Mouse (Mus musculus) lung, embryonic 14.5 days (tissue): ENCODE data around the gene Fgfr2. TPM values are rescaled to one million over a fixed set of nuclear protein-coding genes. Genes with fewer than 3 reads are reported as not detected.

Experiments
- ATAC-seq: fragments of 200-750 bp; cut with Nextera tagmentation; 2 replicates; pipeline ENCODE4 v1.8.0; 2017; ENCODE audit warnings: mild to moderate bottlenecking, moderate TSS enrichment, moderate library complexity; ENCODE audit not compliant: insufficient read depth
- DNase-seq: peaks from one replicate; pipeline ENCODE4 v3.0.0-alpha.2; 2015
- H3K27ac ChIP-seq: fragments of 300-500 bp; sonication (generic); 2 replicates; pipeline ENCODE4 v1.5.1; 2014; ENCODE audit warnings: low read depth, mild to moderate bottlenecking, moderate library complexity
- H3K27me3 ChIP-seq: fragments of 300-500 bp; sonication (generic); 2 replicates; pipeline ENCODE4 v1.6.1; 2014; ENCODE audit warnings: low read length, control low read depth; ENCODE audit not compliant: insufficient read depth
- H3K36me3 ChIP-seq: fragments of 300-500 bp; sonication (generic); 2 replicates; pipeline ENCODE4 v1.6.1; 2014; ENCODE audit warnings: control low read depth; ENCODE audit not compliant: insufficient read depth
- H3K4me1 ChIP-seq: fragments of 300-500 bp; sonication (generic); 2 replicates; pipeline ENCODE4 v1.6.1; 2014; ENCODE audit warnings: antibody characterized with exemption, control low read depth; ENCODE audit not compliant: insufficient read depth
- H3K4me2 ChIP-seq: fragments of 300-500 bp; sonication (generic); 2 replicates; pipeline ENCODE4 v1.6.1; 2014; ENCODE audit warnings: mild to moderate bottlenecking
- H3K4me3 ChIP-seq: fragments of 300-500 bp; sonication (generic); 2 replicates; pipeline ENCODE4 v1.5.1; 2014; ENCODE audit warnings: low read depth, low read length
- H3K9ac ChIP-seq: fragments of 300-500 bp; sonication (generic); 2 replicates; pipeline ENCODE4 v1.6.1; 2014
- H3K9me3 ChIP-seq: fragments of 300-500 bp; sonication (generic); 2 replicates; pipeline ENCODE4 v1.6.1; 2016; ENCODE audit warnings: low read depth, low read length, control low read depth
- CTCF ChIP-seq: IDR thresholded peaks from 2 replicates; pipeline ENCODE4 v1.5.1; 2016; ENCODE audit warnings: antibody characterized with exemption, low read depth
- whole genome bisulfite sequencing: fragments of 180-500 bp; shearing (Covaris S2); extraction: QIAGEN DNeasy Blood & Tissue Kit; methylation state at CpG from one replicate; pipeline ENCODE4 v1.1.7; 2014; 5-methylcytosine and 5-hydroxymethylcytosine counted together
- polyA plus RNA-seq: library from polyadenylated mRNA; unstranded; fragments of >200 nt; fragmentation: Nextera tagmentation; extraction: Ambion mirVana; gene quantifications from 2 replicates; pipeline ENCODE4 v1.2.1, GENCODE M21; 2014

Gene Fgfr2
- polyA plus RNA-seq, 1 experiment from 2014 or later, result 179 TPM

DNA sequence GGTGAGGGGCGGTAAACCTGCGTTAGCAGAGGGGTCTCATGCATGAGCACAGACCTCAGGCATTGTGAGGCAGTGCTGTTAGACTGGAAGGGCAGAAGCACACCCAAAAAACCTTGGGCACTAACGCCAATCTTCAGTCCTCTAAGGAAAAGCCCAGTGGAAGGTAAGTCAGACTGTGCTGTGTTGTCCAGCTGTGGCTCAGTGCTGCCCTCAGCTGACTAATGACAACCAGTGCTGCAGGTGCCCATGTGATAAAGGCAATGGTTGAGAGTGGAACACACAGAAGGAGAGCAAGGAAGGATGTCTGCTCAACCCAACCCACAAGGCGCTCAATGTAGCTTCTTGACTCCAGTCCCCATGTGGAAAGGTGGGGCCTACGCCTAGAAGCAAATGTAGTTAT lies 126.8 kb downstream of the Fgfr2 start:
- peak; percentile 50 for TF ChIP-seq CTCF
- H3K36me3 ChIP-seq, result peaks cover 88% of the 10 kb centered on the region
- H3K4me2 ChIP-seq, result no peak overlapping the region
- DNase-seq, result no peak
- H3K9me3 ChIP-seq, result no peaks in the 10 kb centered on the region
- H3K4me1 ChIP-seq, result no peaks in the 10 kb centered on the region
- 87% methylated on average over 5 of the region's 5 CpGs for WGBS
- no peak overlapping the region for H3K9ac ChIP-seq
- no peaks in the 10 kb centered on the region for H3K27me3 ChIP-seq
- ATAC-seq, result peak; percentile 52; the same call in 1 of the 2 replicates
- H3K4me3 ChIP-seq, result no peak overlapping the region
- H3K27ac ChIP-seq, result no peak overlapping the region

DNA sequence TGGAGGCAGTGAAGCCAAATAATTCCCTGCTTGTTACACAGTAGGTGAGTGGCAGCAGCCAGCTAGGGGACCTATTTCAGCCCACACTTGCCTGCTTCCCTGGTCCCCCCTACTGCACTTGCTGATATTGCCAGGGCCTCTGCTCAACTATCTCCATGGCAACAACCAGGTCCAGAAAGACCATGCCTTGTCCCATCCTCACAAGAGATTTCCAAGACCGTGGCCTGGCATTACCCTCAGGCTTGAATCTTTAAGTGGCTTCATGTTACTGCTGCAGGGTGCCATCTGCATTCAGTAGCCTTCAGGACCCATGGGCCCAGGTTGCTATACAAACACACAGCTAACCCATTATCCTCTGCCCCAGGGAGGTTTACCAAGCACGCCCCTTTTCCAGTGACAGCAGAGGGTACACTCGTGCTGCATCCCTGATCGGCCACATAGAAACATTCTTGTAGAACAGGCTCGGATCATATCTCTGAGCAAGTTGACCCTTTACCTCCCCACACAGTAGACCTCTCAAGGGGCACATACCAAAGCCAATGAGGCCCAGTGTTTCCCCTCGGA lies 128.4 kb downstream of the Fgfr2 start:
- DNase-seq (no peak), ATAC-seq (no peak)
- no peak for TF ChIP-seq CTCF
- Histone ChIP-seq H3K4me2 (no peak overlapping the region), H3K9ac (no peak overlapping the region), H3K27ac (no peak overlapping the region), H3K9me3 (no peaks in the 10 kb centered on the region), H3K36me3 (peaks cover 95% of the 10 kb centered on the region), H3K4me1 (no peaks in the 10 kb centered on the region), H3K27me3 (no peaks in the 10 kb centered on the region), H3K4me3 (no peak overlapping the region)
- 67% methylated on average over 6 of the region's 6 CpGs for WGBS

DNA sequence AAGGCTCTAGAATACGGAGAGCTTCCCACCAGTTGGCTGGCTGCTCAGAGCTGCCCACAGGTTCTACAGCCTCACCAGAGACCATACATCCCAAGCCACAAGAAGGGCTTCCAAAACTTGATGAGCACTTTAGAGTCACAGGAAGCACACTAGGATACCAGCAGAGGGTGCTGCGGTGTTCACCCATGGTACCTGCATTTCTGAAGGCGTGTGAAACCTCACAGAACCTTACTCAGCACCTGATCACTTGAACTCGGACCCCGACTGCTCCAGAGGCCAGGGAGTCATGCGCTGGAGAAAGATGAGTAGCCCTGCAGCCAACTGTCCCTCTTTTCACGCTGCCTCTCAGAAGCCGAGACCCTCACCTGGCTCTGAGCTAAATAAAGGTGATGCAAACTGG lies 129.0 kb downstream of the Fgfr2 start:
- ATAC-seq, result no peak
- H3K36me3 ChIP-seq, result peaks cover 95% of the 10 kb centered on the region
- H3K9me3 ChIP-seq, result no peaks in the 10 kb centered on the region
- H3K4me1 ChIP-seq, result no peaks in the 10 kb centered on the region
- H3K4me2 ChIP-seq, result no peak overlapping the region
- DNase-seq, result no peak
- H3K27me3 ChIP-seq, result no peaks in the 10 kb centered on the region
- WGBS, result 89% methylated on average over 8 of the region's 8 CpGs
- no peak overlapping the region for H3K27ac ChIP-seq
- peak; percentile 29 for TF ChIP-seq CTCF
- no peak overlapping the region for H3K4me3 ChIP-seq
- no peak overlapping the region for H3K9ac ChIP-seq

DNA sequence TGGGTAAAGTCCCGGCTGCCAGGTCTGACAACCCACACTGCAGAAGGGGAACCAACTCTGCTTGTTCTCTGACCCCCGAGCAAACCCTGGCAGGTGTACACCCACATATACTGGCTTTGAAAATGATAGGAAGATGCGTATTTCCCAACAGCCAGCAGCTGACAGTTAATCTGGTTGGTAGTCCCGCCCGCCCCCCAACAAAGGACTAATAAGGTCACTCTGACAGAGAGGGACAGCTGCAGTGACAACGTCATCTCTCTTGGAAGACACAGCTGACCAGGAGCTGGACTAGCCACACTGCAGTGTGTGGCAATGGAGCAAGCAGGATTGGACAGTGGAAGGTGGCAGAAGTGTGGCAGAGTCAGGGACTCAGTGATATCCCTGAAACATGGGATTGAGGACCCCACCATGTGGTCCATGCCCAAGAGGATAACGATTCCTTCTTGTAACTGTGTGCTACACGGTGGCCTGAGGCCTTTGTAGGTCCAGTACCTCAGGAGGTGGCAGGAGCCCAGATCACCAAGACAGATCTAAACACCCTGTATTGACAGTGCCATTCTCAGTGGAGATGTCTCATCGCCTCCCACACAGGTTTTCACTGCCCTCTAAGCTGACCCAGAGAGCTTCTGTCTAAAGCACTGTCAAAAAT lies 130.1 kb downstream of the Fgfr2 start:
- no peaks in the 10 kb centered on the region for H3K4me1 ChIP-seq
- no peak for TF ChIP-seq CTCF
- ATAC-seq (no peak), DNase-seq (no peak)
- WGBS, result 89% methylated on average over 9 of the region's 9 CpGs
- no peak overlapping the region for H3K9ac ChIP-seq
- H3K4me2 ChIP-seq, result no peak overlapping the region
- H3K36me3 ChIP-seq, result peaks cover 95% of the 10 kb centered on the region
- H3K9me3 ChIP-seq, result no peaks in the 10 kb centered on the region
- H3K27ac ChIP-seq, result no peak overlapping the region
- H3K4me3 ChIP-seq, result no peak overlapping the region
- H3K27me3 ChIP-seq, result no peaks in the 10 kb centered on the region

DNA sequence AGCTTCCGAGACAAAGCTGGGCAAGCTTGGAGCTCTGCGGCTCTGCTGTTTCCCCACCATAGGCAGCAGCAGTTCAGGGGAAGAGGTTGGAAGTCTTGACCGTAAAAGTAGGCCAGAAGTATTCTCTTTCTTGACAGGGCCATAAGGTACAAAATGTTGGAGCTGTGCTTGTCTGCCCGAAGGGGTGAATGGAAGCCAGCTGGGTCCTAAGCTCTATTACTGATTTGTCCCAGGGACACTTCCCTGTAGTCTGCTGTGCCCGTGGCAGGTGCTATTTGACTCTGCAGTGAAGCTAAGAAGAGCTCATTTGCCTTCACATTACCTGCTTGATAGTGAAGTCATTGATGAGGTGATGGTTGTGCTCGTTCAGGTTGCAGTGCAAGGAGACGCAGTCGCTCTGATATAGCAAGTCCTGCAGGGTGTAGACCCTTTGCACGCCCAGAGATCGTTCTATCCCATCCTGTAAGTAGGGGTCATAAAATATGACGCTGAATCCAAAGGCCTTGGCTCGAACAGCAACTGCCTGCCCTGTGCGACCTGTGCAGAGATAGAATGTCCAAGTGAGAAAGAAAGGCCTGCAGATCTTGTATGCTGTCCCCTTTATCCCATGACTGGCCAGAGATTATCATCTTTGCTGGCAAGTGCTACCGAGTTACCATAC lies 131.8 kb downstream of the Fgfr2 start:
- Histone ChIP-seq H3K4me1 (no peaks in the 10 kb centered on the region), H3K9ac (no peak overlapping the region), H3K36me3 (peaks cover 88% of the 10 kb centered on the region), H3K27me3 (no peaks in the 10 kb centered on the region), H3K4me3 (no peak overlapping the region), H3K27ac (no peak overlapping the region), H3K9me3 (no peaks in the 10 kb centered on the region), H3K4me2 (no peak overlapping the region)
- no peak for TF ChIP-seq CTCF
- DNase-seq (no peak), ATAC-seq (no peak)
- WGBS, result 90% methylated on average over 14 of the region's 14 CpGs

DNA sequence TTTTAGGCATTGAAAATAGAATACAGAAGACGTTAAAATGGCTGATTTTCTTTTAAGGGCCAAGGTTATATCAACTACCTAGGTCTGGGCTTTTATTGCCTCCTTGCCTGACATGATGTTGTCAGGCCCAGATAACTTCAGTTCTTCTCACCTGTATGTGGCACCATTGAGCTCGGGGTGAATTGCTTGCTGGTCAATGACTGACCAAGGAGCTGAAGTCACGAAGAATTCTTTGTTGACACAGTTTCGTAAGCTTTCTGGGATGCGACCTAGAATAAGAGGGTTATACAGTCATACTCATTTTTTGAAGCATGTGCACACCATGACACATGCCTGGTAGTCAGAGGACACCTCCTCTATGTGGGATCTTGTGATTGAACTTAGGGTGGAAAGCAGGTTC lies 133.3 kb downstream of the Fgfr2 start:
- TF ChIP-seq CTCF, result no peak
- Histone ChIP-seq H3K9ac (no peak overlapping the region), H3K4me1 (no peaks in the 10 kb centered on the region), H3K4me3 (no peak overlapping the region), H3K27me3 (no peaks in the 10 kb centered on the region), H3K4me2 (no peak overlapping the region), H3K36me3 (peaks cover 86% of the 10 kb centered on the region), H3K9me3 (no peaks in the 10 kb centered on the region), H3K27ac (no peak overlapping the region)
- ATAC-seq, result no peak
- WGBS, result 76% methylated on average over 5 of the region's 5 CpGs
- DNase-seq, result no peak

DNA sequence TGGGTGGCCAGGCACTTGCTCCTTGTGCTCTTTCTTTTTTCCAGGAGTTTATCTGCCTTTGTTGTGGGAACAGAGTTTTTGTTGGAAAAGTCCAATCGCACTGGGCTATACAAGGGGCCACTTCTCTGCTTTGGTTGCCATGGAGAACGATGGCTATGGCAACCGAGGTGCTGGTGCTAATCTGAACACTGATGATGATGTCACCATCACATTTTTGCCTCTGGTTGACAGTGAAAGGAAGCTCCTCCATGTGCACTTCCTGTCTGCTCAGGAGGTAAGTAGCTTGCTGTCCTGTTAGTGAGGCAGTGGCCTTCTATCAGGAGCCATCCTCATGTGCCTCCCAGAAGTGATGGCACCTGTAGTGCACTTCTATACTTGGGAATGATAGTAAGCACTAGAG lies 140.5 kb downstream of the Fgfr2 start:
- Histone ChIP-seq H3K4me1 (no peaks in the 10 kb centered on the region), H3K36me3 (peaks cover 56% of the 10 kb centered on the region), H3K9ac (no peak overlapping the region), H3K9me3 (no peaks in the 10 kb centered on the region), H3K27ac (no peak overlapping the region), H3K4me3 (no peak overlapping the region), H3K27me3 (no peaks in the 10 kb centered on the region), H3K4me2 (no peak overlapping the region)
- WGBS, result 58% methylated on average over 3 of the region's 3 CpGs
- ATAC-seq, result peak; percentile 24; the same call in 1 of the 2 replicates
- TF ChIP-seq CTCF, result no peak
- DNase-seq, result no peak
